Mouse (Mus musculus) brown adipose tissue, adult 24 weeks (tissue): ENCODE results near the gene Tsen34. TPM values are rescaled to one million over a fixed set of nuclear protein-coding genes. Genes with fewer than 3 reads are reported as not detected.

Experiments used
- polyA plus RNA-seq: library from polyadenylated mRNA; stranded (reverse); fragments of >200 nt; gene quantifications from 2 replicates; pipeline ENCODE4 v1.2.4, GENCODE M21; 2012; ENCODE audit not compliant: missing spikeins, insufficient read depth, insufficient read length

Gene Tsen34
- polyA plus RNA-seq, 1 experiment: 37.7 TPM

Other genes starting within 250 kb of the Tsen34 start
- gene Tarm1, start 190.2 kb upstream of the Tsen34 start, polyA plus RNA-seq: 1.8 and 4.6 TPM in 2 replicates
- gene Oscar, start 76.7 kb upstream of the Tsen34 start, polyA plus RNA-seq: not detected in 2 replicates
- gene Ndufa3, start 75.5 kb upstream of the Tsen34 start, polyA plus RNA-seq: 2,482 and 2,632 TPM in 2 replicates
- 24.2 and 24.4 TPM in 2 replicates for gene Tfpt, start 62.9 kb upstream of the Tsen34 start, polyA plus RNA-seq
- 18.7 and 20.7 TPM in 2 replicates for gene Prpf31, start 62.9 kb upstream of the Tsen34 start, polyA plus RNA-seq
- 22.4 and 31.4 TPM in 2 replicates for gene Cnot3, start 47.6 kb upstream of the Tsen34 start, polyA plus RNA-seq
- gene Leng1, start 27.0 kb upstream of the Tsen34 start, polyA plus RNA-seq: 17.8 and 19.4 TPM in 2 replicates
- 0.67 TPM in 1 of 2 replicates, not detected in the other for gene Tmc4, start 15.3 kb upstream of the Tsen34 start, polyA plus RNA-seq
- gene Mboat7, start 660 bp downstream of the Tsen34 start, polyA plus RNA-seq: 20.9 and 29.8 TPM in 2 replicates
- gene Rps9, start 11.1 kb downstream of the Tsen34 start, polyA plus RNA-seq: 727 and 740 TPM in 2 replicates
- 3.7 and 5.2 TPM in 2 replicates for gene Pirb, start 27.5 kb downstream of the Tsen34 start, polyA plus RNA-seq
- not detected in 2 replicates for gene Gm15448, start 132.8 kb downstream of the Tsen34 start, polyA plus RNA-seq
- gene Pira2, start 152.2 kb downstream of the Tsen34 start, polyA plus RNA-seq: 0.55 TPM in 1 of 2 replicates, not detected in the other
- not detected in 2 replicates for gene Gm14548, start 205.3 kb downstream of the Tsen34 start, polyA plus RNA-seq
- gene Lilra6, start 222.6 kb downstream of the Tsen34 start, polyA plus RNA-seq: 0.59 TPM in 1 of 2 replicates, not detected in the other